Mouse (Mus musculus): ENCODE results near the gene Klhl41.
"Not testable (repeated sequence)": the region's sequence is repeated elsewhere in the genome, so short reads cannot be mapped to it uniquely, and the experiment has no call there.

Klhl41 gene

DNA sequence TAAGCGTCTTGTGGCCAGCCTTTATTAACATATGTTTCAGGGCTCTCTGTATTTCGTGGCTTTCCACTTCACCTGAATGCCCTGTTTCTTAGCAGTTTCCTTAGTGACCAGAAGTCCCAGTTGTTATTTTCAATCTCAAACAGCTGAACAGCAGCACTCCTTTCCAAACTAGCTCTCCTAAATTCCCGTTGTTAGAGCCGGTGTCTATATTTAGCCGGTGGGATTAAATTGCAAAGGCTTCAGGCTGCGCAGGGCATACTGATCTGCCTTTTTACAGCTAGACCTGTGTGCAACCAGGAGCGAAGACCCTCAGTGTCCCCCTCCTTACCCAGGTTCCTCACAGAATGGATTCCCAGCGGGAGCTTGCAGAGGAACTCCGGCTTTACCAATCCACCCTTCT lies at the start of gene Klhl41:
Klhl41 (plus strand) TSS at position 268 of the 400 bp plus-strand sequence.
- no peak for DNase-seq (ENCODE audit: low read depth)

DNA sequence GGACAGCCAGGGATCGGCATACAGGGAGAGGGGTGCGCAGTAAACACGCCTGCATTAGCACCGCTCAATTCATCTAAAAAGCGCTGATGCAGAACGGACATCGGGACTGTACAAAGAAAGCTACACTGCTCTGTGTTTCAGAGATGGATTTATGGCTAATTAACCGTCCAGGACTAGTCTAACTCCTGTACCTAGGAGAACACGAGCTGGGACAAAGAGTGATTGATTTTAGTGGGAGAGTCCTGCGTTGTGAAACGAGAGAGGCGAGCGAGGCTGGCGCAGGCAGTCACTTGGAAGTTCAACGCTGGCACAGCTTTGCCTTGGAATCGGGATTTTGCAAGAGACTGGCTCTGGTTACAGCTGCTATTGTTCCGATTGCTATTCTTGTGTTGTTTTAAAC lies 40.7 kb upstream of the Klhl41 start:
- DNase-seq (ENCODE audit: low read depth): no peak

DNA sequence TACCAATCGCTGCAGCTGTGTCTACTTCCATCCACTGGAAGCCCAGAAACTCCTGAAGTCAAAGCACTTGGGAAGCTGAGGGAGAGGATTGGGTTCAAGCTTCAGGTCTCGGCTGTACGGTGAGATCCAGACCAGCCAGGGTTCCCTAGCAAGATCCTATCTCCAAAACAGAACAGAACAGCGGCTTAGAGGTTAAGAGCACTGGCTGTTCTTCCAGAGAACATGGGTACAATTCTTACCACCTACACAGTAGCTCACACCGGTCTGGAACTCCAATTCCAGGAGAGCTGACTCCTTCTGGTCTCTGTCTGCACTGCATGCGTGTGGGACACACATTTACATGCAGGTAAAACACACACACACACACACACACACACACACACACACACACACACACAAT lies 40.0 kb upstream of the Klhl41 start:
- no peak for DNase-seq (ENCODE audit: low read depth)

DNA sequence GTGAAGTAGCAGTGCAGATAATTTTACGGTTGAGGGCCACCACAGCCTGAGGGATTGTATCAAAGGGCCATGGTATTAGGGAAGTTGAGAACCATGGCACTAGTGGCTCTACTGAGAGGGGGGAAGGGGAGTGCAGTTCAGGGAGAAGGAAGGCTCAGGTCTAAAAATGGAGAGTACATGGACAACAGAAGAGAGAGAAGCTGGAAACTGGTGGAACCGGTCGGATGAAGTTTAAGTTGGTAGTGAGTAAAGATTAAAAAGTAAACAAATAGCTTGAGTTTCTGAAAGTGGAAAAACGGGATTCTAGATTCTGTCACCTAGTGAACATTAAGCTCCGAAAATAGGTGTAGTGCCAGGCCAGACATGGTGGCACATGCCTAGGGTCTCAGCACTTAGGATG lies 39.1 kb upstream of the Klhl41 start:
- no peak for DNase-seq (ENCODE audit: low read depth)

DNA sequence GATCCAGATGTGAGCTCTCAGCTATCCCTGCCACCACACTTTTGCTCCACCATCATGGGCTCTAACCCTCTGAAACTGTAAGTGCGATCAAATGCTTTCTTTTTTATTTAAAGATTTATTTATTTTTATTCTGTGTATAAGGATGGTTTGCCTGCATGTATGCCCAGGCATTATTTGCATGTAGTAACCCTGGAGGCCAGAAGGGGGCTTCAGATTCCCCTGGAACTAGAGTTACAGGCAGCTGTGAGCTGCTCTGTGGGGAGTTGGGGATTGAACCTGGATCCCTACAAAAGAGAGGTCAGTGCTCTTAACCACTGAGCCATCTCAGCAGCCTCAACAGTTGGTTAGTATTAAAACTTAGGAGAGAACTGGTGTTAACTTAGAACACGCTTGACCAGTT lies 38.5 kb upstream of the Klhl41 start:
- DNase-seq (ENCODE audit: low read depth): no peak

DNA sequence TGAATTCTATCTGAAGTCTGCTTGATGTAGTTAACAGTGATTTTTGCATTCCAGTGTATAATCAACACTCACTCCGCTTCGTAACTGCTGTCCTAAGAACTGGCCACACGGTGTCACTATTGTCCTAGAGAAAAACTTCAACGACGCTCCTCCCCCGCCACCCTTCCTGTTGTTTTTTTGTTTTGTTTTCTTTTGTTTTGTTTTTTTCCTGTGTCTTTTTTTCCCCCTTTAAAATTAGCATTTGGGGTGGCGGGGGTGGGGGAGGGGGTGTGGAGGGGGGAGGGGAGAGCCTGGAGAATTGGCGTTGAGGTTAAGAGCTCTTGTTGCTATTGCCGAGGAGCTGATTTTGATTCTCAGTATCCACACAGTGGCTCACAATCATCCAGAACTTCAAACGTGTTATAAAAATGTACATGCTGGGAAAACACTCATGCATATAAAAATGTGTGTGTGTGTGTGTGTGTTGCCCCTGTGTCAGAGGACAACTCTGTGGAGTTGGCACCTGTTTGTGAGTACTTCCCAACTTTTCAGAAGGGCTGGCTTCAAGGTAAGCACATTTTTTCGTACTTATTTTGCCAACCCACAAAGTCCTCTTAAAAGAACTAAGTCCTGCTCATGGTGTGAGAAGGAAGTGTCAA lies 34.7 kb upstream of the Klhl41 start:
- DNase-seq (ENCODE audit: low read depth): no peak

DNA sequence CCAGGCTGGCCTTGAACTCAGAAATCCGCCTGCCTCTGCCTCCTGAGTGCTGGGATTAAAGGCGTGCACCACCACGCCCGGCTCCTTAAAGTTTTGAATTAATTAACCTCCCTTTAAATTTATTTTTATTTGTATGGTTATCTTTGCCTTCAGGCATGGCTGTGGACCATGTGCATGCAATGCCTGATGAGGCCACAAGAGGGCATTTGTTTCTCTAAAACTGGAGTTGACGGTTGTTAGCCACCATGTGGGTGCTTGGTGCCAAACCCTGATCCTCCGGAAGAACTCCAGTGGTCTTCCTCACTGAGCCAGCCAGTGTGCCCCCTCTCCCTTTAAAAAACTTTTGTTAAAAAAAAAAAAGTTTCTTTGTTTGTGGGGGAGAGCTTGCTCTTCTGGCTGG lies 34.1 kb upstream of the Klhl41 start:
- DNase-seq (ENCODE audit: low read depth): no peak

DNA sequence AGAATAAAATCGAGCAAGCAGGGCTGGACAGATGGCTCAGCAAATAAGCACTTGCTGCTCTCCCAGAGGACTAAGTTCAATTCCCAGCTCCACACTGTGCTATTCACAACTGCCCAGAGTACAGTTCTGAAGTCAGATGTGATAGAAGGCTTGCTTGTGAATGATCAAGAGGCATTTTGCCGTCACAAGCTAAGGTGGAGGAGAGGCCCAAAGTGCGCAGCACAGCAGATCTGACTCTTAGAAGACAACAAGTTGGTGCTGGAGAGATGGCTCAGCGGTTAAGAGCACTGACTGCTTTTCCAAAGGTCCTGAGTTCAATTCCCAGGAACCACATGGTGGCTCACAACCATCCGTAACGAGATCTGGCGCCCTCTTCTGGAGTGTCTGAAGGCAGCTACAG lies 31.9 kb upstream of the Klhl41 start:
- DNase-seq (ENCODE audit: low read depth): not testable (repeated sequence)

DNA sequence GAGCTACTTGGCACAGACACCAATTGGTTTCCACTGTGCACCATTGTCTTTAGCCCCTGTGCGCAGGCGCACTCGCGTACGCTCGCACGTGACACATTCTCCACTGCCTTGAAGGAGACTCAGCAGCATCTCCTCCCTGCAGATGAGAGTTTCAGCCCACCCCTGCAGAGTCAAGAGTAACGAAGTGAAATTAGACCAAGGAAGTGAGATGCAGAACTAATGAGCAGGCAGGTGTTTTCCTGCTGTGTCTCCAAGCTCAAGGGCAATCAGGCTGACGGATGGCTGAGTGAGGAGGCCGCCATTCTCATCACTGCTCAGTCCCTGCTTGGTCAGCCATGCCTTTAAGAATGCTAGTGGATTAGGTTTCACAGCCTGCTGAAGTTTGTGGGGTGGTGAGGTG lies 29.8 kb upstream of the Klhl41 start:
- DNase-seq (ENCODE audit: low read depth): no peak

DNA sequence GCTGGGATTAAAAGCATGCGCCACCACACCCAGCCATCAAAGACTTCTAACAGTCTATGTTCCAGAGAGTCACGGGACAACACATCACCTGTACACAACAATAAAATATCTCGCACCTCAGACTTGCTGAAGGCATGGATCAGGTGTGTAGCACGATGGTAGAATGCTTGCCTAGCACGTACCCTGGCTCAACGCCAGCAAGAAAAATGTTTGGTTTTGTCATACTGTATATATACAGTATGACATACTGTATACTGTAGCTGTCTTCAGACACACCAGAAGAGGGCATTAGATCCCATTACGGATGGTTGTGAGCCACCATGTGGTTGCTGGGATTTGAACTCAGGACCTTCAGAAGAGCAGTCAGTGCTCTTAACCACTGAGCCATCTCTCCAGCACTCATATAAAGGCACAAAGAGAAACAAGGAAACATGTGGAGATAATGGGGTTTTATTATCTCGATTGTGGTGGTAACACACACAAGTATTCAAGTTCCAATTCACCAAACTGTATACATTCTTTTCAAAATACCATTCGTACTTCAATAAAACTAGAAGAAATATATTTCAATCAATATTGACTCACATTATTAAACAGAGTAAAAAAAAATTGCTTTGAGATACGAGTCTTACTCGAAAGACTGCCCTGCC lies 24.8 kb upstream of the Klhl41 start:
- DNase-seq (ENCODE audit: low read depth): no peak

DNA sequence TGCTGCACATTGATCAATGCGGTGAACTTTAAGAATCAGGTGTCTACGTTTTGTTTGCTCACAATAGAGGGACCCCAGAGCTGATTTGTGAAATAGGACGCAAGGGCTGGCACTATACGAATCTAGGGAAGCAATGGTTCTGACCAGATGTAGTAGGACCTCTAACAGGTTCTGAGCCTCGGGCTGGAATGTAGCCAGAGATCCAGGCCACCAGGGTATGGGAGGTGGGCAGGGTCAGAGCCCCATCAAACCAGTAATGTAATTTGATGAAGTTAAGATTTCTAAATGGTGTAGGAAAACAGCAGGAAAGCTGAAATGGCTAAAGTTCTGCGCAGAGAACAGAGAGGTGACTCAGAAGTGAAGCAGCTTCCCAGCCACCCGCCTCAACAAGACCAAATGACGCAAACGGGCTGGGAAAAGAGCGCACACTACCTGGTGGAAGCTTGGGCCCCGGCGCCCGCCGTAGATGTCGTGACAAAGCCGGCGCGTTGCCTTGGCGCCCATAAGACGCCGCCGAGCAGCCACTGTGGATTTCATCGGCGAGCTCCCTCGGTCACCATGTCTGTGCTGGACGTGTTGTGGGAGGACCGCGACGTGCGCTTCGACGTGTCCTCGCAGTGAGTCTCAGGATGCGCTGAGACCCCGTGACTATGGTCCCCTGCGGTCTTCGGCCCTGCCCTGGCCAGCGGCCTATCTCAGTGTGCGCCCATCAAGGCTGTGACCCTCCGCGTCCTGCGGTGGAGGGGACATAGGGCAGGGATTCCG lies 23.0 kb upstream of the Klhl41 start, which contains the start of gene Bbs5:
Bbs5 (plus strand) TSS at position 446 of the 765 bp plus-strand sequence.
- peak; percentile 83 for DNase-seq (ENCODE audit: low read depth)

DNA sequence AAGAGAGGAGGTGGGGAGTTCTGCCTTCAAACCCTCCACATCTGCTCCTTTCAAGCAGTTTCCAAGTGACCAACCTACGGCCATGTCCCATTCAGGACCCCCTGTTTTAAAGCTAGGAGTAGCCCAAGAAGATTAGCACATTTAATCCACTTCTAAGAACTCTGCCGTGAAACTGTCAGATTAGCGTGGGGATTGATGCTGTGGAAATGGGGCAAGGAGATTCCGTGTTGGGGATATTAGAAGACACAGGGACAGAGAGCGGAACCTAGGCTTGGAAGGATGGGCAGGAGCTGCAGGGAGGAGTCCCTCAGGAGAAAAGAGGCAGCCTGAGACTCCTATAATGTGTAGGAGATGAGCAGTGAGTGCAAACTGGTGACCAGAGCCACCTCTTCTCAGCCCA lies 20.2 kb upstream of the Klhl41 start:
- DNase-seq (ENCODE audit: low read depth): no peak

DNA sequence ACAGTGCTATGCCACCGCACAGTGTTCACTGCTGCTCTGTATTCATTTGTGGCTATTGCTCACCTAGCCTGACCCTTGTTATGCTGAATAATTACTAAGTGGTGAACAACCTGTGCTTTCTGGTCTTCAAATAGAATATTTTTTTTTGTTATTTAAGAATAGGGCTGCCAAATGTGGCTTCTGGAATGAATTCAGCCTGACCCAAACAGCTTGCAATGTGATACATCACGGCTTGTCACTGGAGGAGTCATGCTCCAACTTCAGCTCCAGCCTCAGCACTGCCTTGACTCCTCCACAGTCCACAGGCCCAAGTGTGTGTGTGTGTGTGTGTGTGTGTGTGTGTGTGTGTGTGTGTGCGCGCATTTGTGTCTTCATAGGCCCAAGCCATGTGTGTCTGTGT lies 10.6 kb upstream of the Klhl41 start:
- peak; percentile 54 for DNase-seq (ENCODE audit: low read depth)

DNA sequence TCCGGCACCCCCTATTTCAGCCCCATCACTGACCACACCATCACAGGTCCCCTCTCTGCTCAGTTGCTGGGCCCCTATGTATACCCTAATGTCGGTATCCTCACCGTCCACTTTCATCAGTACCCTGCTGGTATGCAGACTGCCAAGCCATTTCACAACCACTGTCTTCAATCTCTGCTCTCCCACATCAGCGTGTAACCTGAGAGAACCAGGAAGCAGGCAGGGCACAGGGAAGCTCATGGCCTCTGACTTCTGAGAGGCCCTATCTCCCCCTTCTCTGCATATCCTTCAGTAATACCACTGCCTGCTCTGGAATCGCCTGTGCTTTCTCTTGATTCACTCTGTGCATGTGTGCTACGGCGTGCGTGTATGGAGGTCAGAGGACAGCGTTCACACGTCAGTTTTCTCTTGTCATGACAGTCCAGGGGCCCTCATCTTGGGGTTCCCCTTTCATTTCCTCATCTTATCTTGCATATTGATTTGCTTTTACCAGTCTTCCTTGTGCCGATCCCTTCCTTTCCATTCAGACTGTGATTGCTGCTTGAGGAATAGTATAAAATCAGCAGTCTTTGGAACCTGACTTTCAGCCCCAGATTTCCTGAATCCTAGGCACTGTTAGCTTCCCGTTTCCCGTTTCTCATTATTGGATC lies 6.0 kb upstream of the Klhl41 start:
- no peak for DNase-seq (ENCODE audit: low read depth)

DNA sequence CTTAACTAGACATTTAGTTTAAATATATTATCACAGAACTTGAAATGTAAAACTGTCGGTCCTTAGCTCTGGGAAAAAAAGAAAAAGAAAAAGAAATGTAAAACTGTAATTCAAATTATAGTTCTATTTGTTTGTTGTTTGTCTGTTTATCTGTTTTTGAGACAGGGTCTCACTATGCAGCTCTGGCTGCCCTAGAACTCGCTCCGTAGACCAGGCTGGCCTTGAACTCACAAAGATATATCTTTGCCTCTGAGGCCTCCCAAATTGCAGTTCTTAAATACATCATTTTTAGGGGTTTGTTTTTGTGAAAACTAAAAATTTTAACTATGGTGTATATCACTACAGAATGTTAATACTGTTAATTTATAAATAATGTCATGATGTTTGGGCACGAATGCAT lies 2.3 kb upstream of the Klhl41 start:
- DNase-seq (ENCODE audit: low read depth): no peak

DNA sequence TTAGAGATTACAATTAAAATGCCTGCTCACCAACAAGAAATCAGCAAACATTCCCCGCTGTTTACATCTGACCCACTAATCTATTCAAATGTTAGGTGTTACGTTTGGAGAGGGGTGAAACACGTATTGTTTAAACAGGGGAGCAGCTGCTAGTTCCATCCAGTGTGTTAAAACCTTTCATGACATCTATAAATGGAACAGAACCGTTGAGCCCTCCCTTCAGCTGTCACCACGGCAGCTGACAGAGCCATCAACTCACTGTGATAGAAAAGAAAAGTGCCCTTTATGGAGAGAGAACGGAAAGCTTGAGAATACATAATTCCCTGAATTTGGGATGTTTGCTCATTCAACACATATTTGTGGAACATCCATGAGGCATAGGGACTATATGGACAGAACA lies 1.5 kb upstream of the Klhl41 start:
- DNase-seq (ENCODE audit: low read depth): no peak

DNA sequence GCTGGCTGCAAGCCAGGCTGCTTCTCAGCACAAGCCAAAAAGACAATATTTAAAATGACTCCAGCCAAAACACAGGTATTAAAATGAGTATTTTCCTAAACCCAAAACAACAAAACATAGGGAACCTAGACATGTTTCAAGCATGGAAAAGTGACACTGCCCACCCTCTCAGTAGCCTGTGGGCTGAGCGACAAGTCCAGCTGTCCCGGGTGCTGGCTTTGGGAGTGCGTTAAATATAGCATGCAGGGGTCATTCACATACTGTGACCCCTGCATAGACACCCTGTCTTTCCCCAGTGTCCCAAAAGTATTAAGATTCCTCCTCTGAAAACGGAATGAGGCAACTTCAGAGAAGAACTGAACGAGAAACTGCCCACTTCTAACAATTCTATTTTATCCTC lies 3.8 kb downstream of the Klhl41 start:
- no peak for DNase-seq (ENCODE audit: low read depth)

DNA sequence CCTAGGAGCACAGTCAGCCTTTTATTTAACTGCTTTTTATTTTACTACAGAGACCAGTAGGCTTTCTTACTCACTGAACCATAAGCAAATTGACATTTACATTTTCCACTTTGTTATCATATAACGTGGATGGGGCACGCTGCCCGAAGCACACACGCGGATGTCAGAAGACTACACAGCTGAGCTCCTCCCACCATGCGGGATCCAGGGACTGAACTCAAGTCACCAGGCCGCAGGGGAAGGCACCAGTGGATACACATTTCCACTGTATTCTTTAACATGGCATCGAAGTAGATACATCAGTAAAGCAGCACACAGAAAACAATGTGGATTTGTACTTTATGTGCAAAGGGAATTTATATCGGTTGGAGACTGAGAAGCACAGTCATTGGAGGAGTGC lies 5.3 kb downstream of the Klhl41 start:
- DNase-seq (ENCODE audit: low read depth): no peak

DNA sequence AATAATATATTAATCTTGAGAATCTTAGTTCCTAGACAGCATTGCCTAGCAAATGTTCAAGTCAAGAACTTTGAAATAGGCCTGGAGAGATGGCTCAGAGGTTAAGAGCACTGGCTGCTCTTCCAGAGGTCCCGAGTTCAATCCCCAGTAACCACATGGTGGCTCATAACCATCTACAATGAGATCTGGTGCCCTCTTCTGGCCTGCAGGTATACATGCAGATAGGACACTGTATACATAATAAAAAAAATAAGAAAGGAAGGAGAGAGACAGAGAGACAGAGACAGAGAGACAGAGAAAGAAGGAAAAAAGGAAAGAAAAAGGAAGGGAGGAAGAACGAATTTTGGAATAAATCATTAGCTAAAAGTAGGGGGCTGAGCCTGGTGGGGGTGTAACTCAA lies 6.8 kb downstream of the Klhl41 start:
- no peak for DNase-seq (ENCODE audit: low read depth)

DNA sequence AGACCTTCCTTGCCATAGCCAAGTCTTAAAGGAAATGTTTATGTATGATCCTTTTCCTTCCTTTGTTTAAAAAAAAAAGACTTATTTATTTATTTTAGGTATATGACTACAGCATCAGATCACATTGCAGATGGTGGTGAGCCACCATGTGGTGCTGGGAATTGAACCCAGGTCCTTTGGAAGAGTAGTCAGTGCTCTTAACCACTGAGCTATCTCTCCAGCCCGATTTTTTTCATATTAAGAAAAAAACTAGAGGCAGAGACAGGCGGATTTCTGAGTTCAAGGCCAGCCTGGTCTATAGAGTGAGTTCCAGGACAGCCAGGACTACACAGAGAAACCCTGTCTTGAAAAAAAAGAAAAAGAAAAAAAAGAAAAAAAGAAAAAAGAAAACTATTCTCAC lies 7.3 kb downstream of the Klhl41 start:
- not testable (repeated sequence) for DNase-seq (ENCODE audit: low read depth)

DNA sequence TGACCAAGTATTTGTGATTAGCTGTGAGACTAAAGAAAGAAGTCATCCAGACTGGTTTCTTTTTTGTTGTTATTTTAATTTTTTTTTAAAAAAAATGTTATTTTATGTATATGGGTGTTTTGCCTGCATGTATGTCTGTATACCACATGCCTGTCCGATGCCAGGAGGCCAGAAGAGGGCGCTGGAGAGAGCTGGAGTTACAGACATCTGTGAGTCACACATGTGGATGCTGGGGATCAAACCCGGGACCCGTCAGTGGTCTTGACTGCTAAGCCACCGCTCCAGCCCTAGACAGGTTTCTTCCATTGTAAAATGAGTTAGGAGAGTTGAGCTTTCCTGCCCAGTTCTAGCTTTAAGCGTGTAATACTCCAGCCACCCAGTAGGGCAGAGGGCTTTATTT lies 10.1 kb downstream of the Klhl41 start:
- DNase-seq (ENCODE audit: low read depth): no peak

DNA sequence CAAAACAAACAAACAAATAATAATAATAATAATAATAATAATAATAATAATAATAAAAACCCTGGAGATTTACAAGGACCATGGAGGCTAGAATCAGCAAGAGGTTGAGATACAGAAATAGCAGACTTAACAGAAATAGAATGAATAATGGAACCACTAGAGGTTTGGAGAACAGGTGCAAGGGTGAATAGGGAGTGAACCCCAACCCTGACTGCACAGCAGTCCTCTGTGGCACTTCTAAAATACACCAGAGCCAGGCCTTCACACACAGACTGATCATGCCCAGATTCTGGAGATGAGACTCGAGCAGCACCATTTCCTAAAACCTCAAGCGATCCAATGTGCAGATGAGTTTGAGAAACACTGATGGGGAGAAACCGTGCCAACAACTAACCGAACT lies 12.0 kb downstream of the Klhl41 start:
- DNase-seq (ENCODE audit: low read depth): no peak
